Mouse (Mus musculus) liver, embryonic 14.5 days (tissue): ENCODE results near the gene Trim30a.

ENCODE experiments used
- CTCF ChIP-seq: IDR thresholded peaks from 2 replicates; pipeline ENCODE4 v1.5.1; 2016; ENCODE audit warnings: antibody characterized with exemption, low read depth, control low read depth
- EP300 ChIP-seq: IDR thresholded peaks from 2 replicates; pipeline ENCODE4 v1.6.1; 2016; ENCODE audit warnings: antibody characterized with exemption, low read depth

DNA sequence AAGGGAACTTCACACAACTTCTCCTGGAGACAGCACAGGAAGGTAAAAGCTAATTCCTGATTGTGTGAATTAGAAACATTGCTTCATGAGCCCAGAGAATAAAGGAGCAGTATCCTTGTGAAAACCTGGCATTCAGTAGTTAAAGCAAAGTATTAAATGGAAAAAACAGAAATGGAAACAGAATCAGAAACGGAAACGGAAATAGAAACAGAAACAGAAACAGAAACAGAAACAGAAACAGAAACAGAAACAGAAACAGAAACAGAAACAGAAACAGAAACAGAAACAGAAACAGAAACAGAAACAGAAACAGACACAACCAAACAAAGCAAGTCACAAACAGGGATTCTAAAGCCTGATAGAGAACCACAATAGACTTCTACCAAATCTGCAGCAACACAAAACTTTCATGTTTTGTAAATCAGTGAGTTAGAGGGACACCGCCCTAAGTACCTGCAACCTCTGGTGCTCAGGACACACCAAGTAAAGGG is 60.5 kb downstream of the Trim30a start:
- TF ChIP-seq EP300: no peak
- no peak for TF ChIP-seq CTCF
